Mouse (Mus musculus): ENCODE measurements at regions not wholly inside any gene's neighbourhood (a gene's known extent, or its start where the extent isn't known, plus 50 kb on each side); places are given as distances from the start of the nearest gene placed in this dataset.
"Not testable (repeated sequence)": the region's sequence is repeated elsewhere in the genome, so short reads cannot be mapped to it uniquely, and the experiment has no call there.

- WGBS (ENCODE audit: insufficient replicate concordance), result 55% methylated on average over 3 of the region's 3 CpGs
- Histone ChIP-seq H3K36me3 (no peaks in the 10 kb centered on the region), H3K27me3 (no peaks in the 10 kb centered on the region), H3K4me3 (replicated peaks) (no peak overlapping the region), H3K4me2 (no peak overlapping the region), H3K4me1 (replicated peaks) (no peaks in the 10 kb centered on the region), H3K9ac (no peak overlapping the region), H3K27ac (no peak overlapping the region), H3K9me3 (replicated peaks) (no peaks in the 10 kb centered on the region)
- ATAC-seq (ENCODE audit: low read depth) (no peak), DNase-seq (no peak)
Measured at GRCm38 (mm10) chr14:86599511-86599910, 541.5 kb downstream of the Diaph3 start.

GRCm38 (mm10) chr14:86588525-86588924 is 552.5 kb downstream of the Diaph3 start:
- Histone ChIP-seq H3K27ac (no peak overlapping the region), H3K36me3 (no peaks in the 10 kb centered on the region), H3K4me1 (replicated peaks) (no peaks in the 10 kb centered on the region), H3K4me2 (no peak overlapping the region), H3K27me3 (no peaks in the 10 kb centered on the region), H3K9me3 (replicated peaks) (no peaks in the 10 kb centered on the region), H3K9ac (no peak overlapping the region), H3K4me3 (replicated peaks) (no peak overlapping the region)
- DNase-seq (no peak), ATAC-seq (ENCODE audit: low read depth) (no peak)
- WGBS (ENCODE audit: insufficient replicate concordance), result 45% methylated on average over 2 of the region's 2 CpGs

- DNase-seq, result not testable (repeated sequence)
Measured at GRCm38 (mm10) chr14:86585959-86586358, 555.1 kb downstream of the Diaph3 start.

GRCm38 (mm10) chr14:86562728-86563127 is 578.3 kb downstream of the Diaph3 start:
- no peak for DNase-seq

More at GRCm38 (mm10) chr14:86585959-86586358, 555.1 kb downstream of the Diaph3 start:
- H3K4me1 ChIP-seq (replicated peaks); H3K27ac ChIP-seq; H3K4me3 ChIP-seq (replicated peaks); H3K4me2 ChIP-seq; H3K9ac ChIP-seq; H3K36me3 ChIP-seq; H3K9me3 ChIP-seq (replicated peaks); ATAC-seq (ENCODE audit: low read depth); H3K27me3 ChIP-seq: not testable (repeated sequence)
- 58% methylated on average over 5 of the region's 5 CpGs for whole genome bisulfite sequencing (ENCODE audit: insufficient replicate concordance)

GRCm38 (mm10) chr14:86537992-86538391 is 603.0 kb downstream of the Diaph3 start:
- Histone ChIP-seq H3K4me2 (no peak overlapping the region), H3K9me3 (replicated peaks) (no peaks in the 10 kb centered on the region), H3K4me3 (replicated peaks) (no peak overlapping the region), H3K4me1 (replicated peaks) (no peaks in the 10 kb centered on the region), H3K9ac (no peak overlapping the region), H3K27me3 (no peaks in the 10 kb centered on the region), H3K27ac (no peak overlapping the region), H3K36me3 (no peaks in the 10 kb centered on the region)
- ATAC-seq (ENCODE audit: low read depth), result no peak
- 65% methylated on average over 5 of the region's 5 CpGs for WGBS (ENCODE audit: insufficient replicate concordance)
- DNase-seq, result no peak

More at GRCm38 (mm10) chr14:86562728-86563127, 578.3 kb downstream of the Diaph3 start:
- Histone ChIP-seq H3K36me3 (no peaks in the 10 kb centered on the region), H3K4me1 (replicated peaks) (no peaks in the 10 kb centered on the region), H3K9ac (no peak overlapping the region), H3K27ac (no peak overlapping the region), H3K4me3 (replicated peaks) (no peak overlapping the region), H3K4me2 (no peak overlapping the region), H3K9me3 (replicated peaks) (no peaks in the 10 kb centered on the region), H3K27me3 (no peaks in the 10 kb centered on the region)
- 41% methylated on average over 2 of the region's 2 CpGs for WGBS (ENCODE audit: insufficient replicate concordance)
- ATAC-seq (ENCODE audit: low read depth), result no peak

- Histone ChIP-seq H3K4me2 (no peak overlapping the region), H3K9ac (no peak overlapping the region), H3K27ac (no peak overlapping the region), H3K9me3 (replicated peaks) (no peaks in the 10 kb centered on the region), H3K4me1 (replicated peaks) (no peaks in the 10 kb centered on the region), H3K4me3 (replicated peaks) (no peak overlapping the region), H3K27me3 (no peaks in the 10 kb centered on the region), H3K36me3 (no peaks in the 10 kb centered on the region)
- ATAC-seq (ENCODE audit: low read depth), result no peak
- no peak for DNase-seq
- 71% methylated on average over 1 of the region's 1 CpGs for WGBS (ENCODE audit: insufficient replicate concordance)
Measured at GRCm38 (mm10) chr14:86536341-86537027, 604.6 kb downstream of the Diaph3 start.

- Histone ChIP-seq H3K4me1 (replicated peaks) (no peaks in the 10 kb centered on the region), H3K27ac (no peak overlapping the region), H3K36me3 (no peaks in the 10 kb centered on the region), H3K9me3 (replicated peaks) (0 out of 2 replicates have a peak, but pooled peaks cover 2% of the 10 kb centered on the region), H3K4me2 (no peak overlapping the region), H3K4me3 (replicated peaks) (no peak overlapping the region), H3K27me3 (no peaks in the 10 kb centered on the region), H3K9ac (no peak overlapping the region)
- DNase-seq, result no peak
- ATAC-seq (ENCODE audit: low read depth), result no peak
- 76% methylated on average over 9 of the region's 9 CpGs for WGBS (ENCODE audit: insufficient replicate concordance)
Measured at GRCm38 (mm10) chr14:86510408-86510807, 630.6 kb downstream of the Diaph3 start.

- no peaks in the 10 kb centered on the region for H3K36me3 ChIP-seq
- H3K27me3 ChIP-seq, result no peaks in the 10 kb centered on the region
- no peak overlapping the region for H3K4me2 ChIP-seq
- DNase-seq (no peak), ATAC-seq (ENCODE audit: low read depth) (no peak)
- 70% methylated on average over 6 of the region's 6 CpGs for WGBS (ENCODE audit: insufficient replicate concordance)
- H3K27ac ChIP-seq, result no peak overlapping the region
- H3K9me3 ChIP-seq (replicated peaks), result 0 out of 2 replicates have a peak, but pooled peaks cover 2% of the 10 kb centered on the region
- H3K4me1 ChIP-seq (replicated peaks), result no peaks in the 10 kb centered on the region
- H3K4me3 ChIP-seq (replicated peaks), result no peak overlapping the region
- H3K9ac ChIP-seq, result no peak overlapping the region
Measured at GRCm38 (mm10) chr14:86509686-86510085, 631.3 kb downstream of the Diaph3 start.

GRCm38 (mm10) chr14:86506286-86506685 is 634.7 kb downstream of the Diaph3 start:
- Histone ChIP-seq H3K9me3 (replicated peaks) (0 out of 2 replicates have a peak, but pooled peaks cover 2% of the 10 kb centered on the region), H3K9ac (no peak overlapping the region), H3K4me2 (no peak overlapping the region), H3K36me3 (no peaks in the 10 kb centered on the region), H3K4me3 (replicated peaks) (no peak overlapping the region), H3K27me3 (no peaks in the 10 kb centered on the region), H3K27ac (no peak overlapping the region), H3K4me1 (replicated peaks) (no peaks in the 10 kb centered on the region)
- ATAC-seq (ENCODE audit: low read depth), result no peak
- no peak for DNase-seq
- WGBS (ENCODE audit: insufficient replicate concordance), result 62% methylated on average over 6 of the region's 6 CpGs

- DNase-seq (no peak), ATAC-seq (ENCODE audit: low read depth) (no peak)
- Histone ChIP-seq H3K4me3 (replicated peaks) (no peak overlapping the region), H3K27me3 (no peaks in the 10 kb centered on the region), H3K9ac (no peak overlapping the region), H3K4me2 (no peak overlapping the region), H3K4me1 (replicated peaks) (no peaks in the 10 kb centered on the region), H3K9me3 (replicated peaks) (no peaks in the 10 kb centered on the region), H3K36me3 (no peaks in the 10 kb centered on the region), H3K27ac (no peak overlapping the region)
- 78% methylated on average over 4 of the region's 4 CpGs for WGBS (ENCODE audit: insufficient replicate concordance)
Measured at GRCm38 (mm10) chr14:86490826-86491225, 650.2 kb downstream of the Diaph3 start.

- DNase-seq (no peak), ATAC-seq (ENCODE audit: low read depth) (no peak)
- no peak overlapping the region for H3K4me2 ChIP-seq
- H3K27ac ChIP-seq, result no peak overlapping the region
- H3K27me3 ChIP-seq, result no peaks in the 10 kb centered on the region
- 56% methylated on average over 13 of the region's 13 CpGs for WGBS (ENCODE audit: insufficient replicate concordance)
- H3K4me3 ChIP-seq (replicated peaks), result no peak overlapping the region
- no peaks in the 10 kb centered on the region for H3K36me3 ChIP-seq
- H3K9me3 ChIP-seq (replicated peaks), result no peaks in the 10 kb centered on the region
- no peaks in the 10 kb centered on the region for H3K4me1 ChIP-seq (replicated peaks)
- no peak overlapping the region for H3K9ac ChIP-seq
Measured at GRCm38 (mm10) chr14:86489872-86490631, 651.0 kb downstream of the Diaph3 start.
